Mouse (Mus musculus): ENCODE measurements around the gene Fam71b.

Fam71b gene

DNA sequence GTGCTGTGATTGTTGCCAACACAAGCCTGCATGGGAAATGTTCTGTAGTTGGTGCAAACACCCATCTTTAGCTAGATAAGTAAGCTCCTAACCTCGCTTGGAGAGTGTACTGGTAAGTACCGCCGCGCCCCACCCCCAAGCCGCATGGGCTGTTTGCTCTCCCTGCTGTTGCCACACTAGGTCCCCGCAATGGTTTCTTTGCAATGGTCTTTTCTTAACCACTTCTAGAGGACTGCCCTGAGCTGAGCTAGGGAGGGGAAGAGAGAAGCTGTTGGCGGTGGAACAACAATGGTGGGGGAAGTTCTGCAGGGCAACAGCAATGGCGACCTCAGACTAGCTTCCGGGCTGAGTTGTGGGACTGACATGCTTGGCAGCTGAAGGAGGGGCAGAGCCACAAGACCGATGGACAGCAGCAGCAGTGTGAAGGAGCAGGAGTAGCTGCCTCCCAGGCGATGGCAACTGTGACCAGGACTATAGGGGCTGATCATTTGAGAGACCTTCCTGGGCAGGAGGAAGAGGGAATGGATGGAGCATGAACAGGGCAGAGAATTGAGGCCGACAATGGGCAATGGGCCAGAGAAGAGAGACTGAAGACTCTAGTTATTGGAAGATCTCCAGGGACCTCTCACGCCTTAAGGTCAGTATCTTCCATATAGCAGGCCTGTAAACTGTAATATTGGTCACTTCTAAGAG is at the start of gene Fam71b:
TSS of gene Fam71b (plus strand) at position 393 of the 693 bp plus-strand sequence.
- DNase-seq (ENCODE audit: low read depth, low spot score): no peak

DNA sequence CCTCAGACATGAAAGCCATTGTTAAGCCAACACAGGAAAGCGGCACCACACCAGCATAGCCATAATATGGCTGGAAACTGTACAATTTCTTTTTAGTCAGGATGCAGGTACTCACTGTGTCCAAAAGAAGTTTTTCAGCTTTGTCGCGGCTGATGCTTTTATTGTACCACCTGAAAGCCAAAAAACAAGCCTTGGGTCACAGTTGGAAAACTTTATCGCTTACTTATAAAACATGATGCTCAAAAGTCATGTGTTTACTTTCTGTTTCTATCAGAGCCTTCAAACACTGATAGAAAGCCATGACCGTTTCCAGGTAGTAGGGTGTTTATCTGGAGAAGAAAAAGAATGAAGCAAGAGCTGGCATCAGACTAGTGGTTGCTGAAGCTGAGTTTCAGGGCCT is 48.6 kb upstream of the Fam71b start:
- no peak for DNase-seq (ENCODE audit: low read depth, low spot score)

GRCm38 (mm10) chr11:46348416-46348815 is 47.9 kb upstream of the Fam71b start:
- DNase-seq (ENCODE audit: low read depth, low spot score): no peak

GRCm38 (mm10) chr11:46349681-46350410 is 46.5 kb upstream of the Fam71b start:
- no peak for DNase-seq (ENCODE audit: low read depth, low spot score)

DNA sequence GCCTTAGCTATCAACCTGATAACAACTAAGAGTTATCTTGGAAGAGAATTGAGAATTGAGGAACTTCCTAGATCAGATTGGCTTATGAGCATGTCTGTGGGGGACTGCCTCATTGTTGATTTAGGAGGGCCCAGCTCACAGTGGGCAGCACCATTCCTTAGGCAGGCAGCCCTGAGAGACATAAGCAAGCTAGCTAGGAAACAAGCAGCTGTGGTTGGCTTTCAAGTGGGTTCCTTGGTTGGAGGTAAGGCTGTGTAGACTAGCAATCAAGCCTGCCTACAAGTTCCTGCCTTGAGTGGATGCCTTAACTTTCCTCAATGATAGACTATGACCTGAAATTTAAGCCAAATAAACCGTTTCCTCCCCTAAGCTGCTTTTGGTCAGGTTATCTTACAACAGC is 38.0 kb upstream of the Fam71b start:
- DNase-seq (ENCODE audit: low read depth, low spot score): no peak

- no peak for DNase-seq (ENCODE audit: low read depth, low spot score)
Observed at GRCm38 (mm10) chr11:46360991-46361665, 35.2 kb upstream of the Fam71b start.

DNA sequence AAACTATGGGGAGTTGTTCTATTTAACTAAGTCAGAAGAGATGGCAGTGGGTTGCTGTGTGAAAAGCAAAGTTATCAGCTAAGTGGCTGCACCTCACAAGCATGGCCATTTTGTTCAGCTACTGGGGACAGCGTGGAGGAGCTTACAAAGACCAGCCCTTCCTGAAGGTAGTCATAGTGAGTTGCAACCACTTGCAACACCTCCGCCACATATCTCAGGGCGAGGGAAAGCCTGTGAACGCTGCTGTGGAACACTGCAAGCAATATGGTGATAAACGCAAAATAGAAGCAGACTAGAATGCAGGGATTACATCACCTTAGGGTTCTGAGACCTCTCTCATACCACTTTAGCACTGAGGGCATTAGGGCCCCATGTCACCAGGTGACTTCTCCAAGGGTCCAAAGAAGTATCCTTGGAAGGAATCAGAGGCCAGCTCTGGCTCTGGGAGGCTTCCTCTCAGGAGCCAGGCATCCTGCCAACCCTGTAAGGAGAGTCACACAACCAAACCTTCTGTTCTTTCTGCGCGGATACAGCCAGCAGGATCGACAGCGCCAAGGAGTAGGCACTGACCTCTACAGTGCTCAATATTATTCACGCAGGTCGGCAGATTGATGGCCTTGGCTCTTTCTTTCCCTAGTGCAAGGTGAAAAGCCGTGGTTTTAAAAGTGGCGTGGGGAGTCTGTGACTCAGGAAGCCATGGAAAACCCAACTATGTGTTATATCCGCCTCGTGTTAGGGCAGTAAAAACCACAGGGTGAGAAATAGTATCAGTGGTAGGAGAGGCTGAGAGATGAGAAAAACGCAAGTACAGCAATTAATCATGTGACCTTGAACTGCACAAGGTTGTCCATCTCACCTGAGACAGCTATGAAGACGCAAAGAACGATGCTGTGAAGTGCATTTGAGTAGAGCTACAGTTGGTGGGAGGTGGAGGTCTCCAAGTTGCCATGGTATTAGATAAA is 34.0 kb upstream of the Fam71b start:
- no peak for DNase-seq (ENCODE audit: low read depth, low spot score)

DNA sequence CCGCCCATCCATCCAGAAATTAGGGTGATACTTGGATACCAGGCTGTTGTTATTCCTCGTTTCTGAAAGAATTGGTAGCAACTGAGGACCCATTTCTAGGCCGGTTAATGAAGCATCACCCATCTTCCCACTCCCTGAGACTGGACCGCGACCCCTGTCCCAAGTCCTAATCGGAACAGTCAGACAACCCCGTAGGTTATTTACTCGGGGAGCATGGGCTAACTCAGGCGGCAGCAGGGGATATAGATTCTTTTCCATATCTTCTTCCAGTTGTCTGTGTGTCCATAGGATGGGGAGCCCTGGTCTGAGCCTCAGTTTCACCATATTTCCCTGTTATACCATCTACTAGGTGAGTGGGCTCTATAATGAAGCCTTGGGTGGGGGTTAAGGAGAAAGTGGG is 32.5 kb upstream of the Fam71b start:
- DNase-seq (ENCODE audit: low read depth, low spot score): no peak

GRCm38 (mm10) chr11:46365744-46366143 is 30.6 kb upstream of the Fam71b start:
- no peak for DNase-seq (ENCODE audit: low read depth, low spot score)

DNA sequence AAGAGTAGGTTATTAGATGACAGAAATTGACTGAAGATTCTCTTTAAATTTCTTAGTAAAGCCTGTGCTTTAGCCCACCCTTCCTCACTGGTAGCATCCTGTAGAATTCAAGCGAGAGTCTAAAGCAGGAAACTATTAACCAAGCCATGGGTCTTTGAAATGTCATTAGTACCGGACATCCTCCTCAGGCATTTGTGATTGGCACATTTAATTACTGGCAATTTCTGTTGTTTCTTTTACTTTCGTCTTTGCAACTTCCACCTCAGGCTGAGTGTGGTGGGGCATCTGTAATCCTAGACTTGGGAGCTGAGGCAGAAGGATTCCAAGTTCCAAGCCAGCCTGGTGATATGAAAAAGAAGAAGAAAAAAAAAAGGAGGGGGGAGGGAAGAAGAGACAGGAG is 30.0 kb upstream of the Fam71b start:
- no peak for DNase-seq (ENCODE audit: low read depth, low spot score)

DNA sequence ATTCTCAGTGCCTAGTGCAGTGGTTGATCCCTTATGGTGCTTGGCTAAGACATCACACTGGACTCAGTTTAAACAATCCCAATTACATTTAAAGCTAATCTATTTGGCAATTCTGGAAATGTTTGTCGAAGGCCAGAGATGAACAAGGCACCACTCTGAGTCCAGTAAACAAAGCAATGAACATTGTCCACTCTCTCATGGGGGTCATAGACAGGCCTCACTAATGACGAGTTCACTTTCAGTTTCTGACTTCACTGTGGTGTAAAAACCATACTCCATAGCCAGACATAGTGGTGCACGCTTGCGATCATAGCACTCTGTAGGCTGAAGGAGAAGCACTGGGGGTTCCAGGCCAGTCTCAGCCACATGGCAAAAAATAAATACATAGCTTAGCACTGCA is 25.9 kb upstream of the Fam71b start:
- DNase-seq (ENCODE audit: low read depth, low spot score): no peak

DNA sequence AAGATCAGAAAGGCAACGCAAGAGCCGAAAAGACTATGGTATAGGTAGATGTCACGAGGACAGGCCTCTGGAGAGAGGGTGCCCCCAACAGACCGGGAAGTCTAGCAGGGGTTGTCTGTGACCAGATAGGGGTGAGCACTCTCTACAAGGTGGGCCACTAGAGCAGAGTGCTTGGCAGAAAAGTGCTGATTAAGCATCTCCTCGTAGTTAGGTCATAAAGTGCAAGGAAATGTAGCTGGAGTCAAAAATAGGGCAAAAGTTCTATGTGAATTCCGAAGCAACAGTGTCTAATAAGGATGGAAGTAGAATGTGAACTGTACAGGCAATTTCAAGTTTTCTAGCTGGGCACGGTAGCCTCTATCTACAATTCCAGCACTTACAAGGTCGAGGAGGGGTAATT is 25.1 kb upstream of the Fam71b start:
- no peak for DNase-seq (ENCODE audit: low read depth, low spot score)

DNA sequence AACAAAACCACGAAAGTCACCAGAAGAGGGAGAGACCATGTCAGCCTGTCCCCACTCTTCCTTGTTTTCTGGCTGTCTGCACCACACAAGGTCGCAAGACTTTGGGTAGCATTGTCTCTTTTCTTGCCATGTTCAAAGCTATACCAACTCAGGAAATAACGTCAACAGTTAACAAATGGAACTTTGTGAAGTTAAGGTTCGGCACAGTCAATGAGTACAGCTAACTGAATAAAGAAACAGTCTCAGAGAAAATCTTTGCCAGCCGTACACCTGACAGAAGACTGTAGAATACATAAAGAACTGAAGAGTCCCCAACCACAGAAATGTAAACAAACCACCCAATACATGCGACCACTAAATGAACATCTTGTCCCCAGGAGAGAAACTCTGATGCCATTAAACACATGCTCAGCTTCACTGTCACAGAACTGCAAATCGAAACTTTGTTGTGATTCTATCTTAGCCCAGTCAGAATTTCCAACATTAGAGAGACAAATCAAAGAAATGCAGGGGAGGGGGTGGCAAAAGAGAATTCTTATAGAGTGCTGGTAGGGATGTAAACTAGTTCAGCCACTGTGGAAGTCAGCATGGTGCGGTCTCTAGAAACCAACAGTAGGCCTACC is 23.9 kb upstream of the Fam71b start:
- DNase-seq (ENCODE audit: low read depth, low spot score): no peak

- no peak for DNase-seq (ENCODE audit: low read depth, low spot score)
Observed at GRCm38 (mm10) chr11:46373071-46374030, 23.0 kb upstream of the Fam71b start.

- no peak for DNase-seq (ENCODE audit: low read depth, low spot score)
Observed at GRCm38 (mm10) chr11:46375015-46375414, 21.3 kb upstream of the Fam71b start.

GRCm38 (mm10) chr11:46377316-46377715 is 19.0 kb upstream of the Fam71b start:
- no peak for DNase-seq (ENCODE audit: low read depth, low spot score)

- DNase-seq (ENCODE audit: low read depth, low spot score): no peak
Observed at GRCm38 (mm10) chr11:46377819-46378782, 18.3 kb upstream of the Fam71b start.

GRCm38 (mm10) chr11:46380097-46380675 is 16.2 kb upstream of the Fam71b start:
- DNase-seq (ENCODE audit: low read depth, low spot score): no peak

Measured in telencephalon, adult 2 months (tissue).